Mouse (Mus musculus): ENCODE measurements around the gene Iars2.

DNA sequence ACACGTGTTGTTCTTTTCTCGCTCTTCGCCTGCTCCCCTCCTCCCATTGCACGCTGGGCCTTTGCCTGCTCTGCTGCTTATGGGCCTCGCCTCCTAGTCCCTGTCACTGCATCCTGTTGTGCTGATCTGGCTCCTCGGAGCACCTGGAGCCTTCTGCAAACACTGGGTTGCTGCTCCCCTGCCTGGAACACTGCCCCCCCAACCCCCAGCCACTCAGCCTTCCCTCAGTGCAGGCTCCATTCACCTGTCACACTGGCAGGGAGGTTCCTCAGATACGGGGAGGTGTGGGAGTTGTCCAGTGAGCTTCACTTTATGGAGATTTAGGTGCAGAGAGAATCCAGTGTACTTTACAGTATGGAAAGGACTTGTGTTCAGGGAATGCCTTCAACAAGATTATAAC is 83.7 kb downstream of the Iars2 start:
- no peak for TF ChIP-seq CTCF (conservative IDR thresholded peaks at IDR 0.05 in 1 of 2, IDR thresholded peaks at IDR 0.05 in 1 of 2; ENCODE audit: low read depth in 2 of 2, low read length in 2 of 2)
- no peak for TF ChIP-seq SIN3A (IDR thresholded peaks at IDR 0.05; ENCODE audit: low read length)
- TF ChIP-seq POLR2AphosphoS2 (IDR thresholded peaks at IDR 0.05; ENCODE audit: low read depth, low read length): no peak

All from CH12.LX (cell line).